30 mouse cellular contexts compared by ENCODE assay signal in the genomic region with DNA sequence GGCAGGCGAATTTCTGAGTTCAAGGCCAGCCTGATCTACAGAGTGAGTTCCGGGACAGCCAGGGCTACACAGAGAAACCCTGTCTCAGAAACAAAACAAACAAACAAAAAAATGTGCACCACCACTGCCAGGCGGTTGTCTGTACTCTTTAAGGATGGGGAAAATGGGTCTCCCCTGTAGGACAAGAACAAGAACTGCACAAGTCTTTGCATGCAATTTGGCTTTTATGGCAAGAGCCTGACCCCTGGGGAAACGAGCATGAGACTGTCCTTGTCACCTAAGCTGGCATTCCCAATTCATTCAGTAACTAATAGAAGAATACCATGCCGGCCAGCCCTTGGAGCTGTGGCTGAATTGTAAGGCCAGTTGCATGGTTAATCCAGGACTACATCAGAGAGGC. TPM values are rescaled to one million over a fixed set of nuclear protein-coding genes. Genes with fewer than 3 reads are reported as not detected.
DNase-seq lines count a peak whose midpoint lies in the region; ATAC-seq and TF ChIP-seq lines count a peak whose summit lies in the region.
"Had no signal": no experiment of that assay in that cellular context is flagged by ENCODE, and none has a peak within 500 bp of the region (broad histone marks: within the 10 kb centered on the region; RNA-seq: fewer than 3 reads in every experiment).

No protein-coding gene starts in this region.

- TF ChIP-seq CTCF in gastrocnemius, adult 2 months (IDR thresholded peaks at IDR 0.05): no peak

- H3K4me3 ChIP-seq in heart, embryonic 13.5 days: no peak overlapping the region
- no peak overlapping the region for H3K4me3 ChIP-seq in gastrocnemius, adult 2 months

- 0 out of 2 replicates have a peak overlapping the region, but pooled peaks have one; percentile 24 for H3K27ac ChIP-seq in heart, embryonic 13.5 days (replicated peaks)
- H3K27ac ChIP-seq in gastrocnemius, adult 2 months: no peak overlapping the region

- H3K9me3 ChIP-seq in heart, embryonic 13.5 days: no peaks in the 10 kb centered on the region
- H3K9me3 ChIP-seq: embryonic facial prominence, embryonic 12.5 days; forebrain, embryonic 13.5 days; heart, embryonic 10.5 days; heart, embryonic 15.5 days; hindbrain, embryonic 13.5 days; intestine, embryonic 15.5 days had no signal

- peaks cover 23% of the 10 kb centered on the region for H3K4me1 ChIP-seq in heart, embryonic 13.5 days

- no peak overlapping the region for H3K4me2 ChIP-seq in heart, embryonic 13.5 days

- H3K36me3 ChIP-seq in heart, embryonic 13.5 days: peaks cover 47% of the 10 kb centered on the region

- no peak for DNase-seq in heart, adult 8-10 months (ENCODE audit: low spot score)
- DNase-seq in testis, postnatal 10 days (ENCODE audit: low spot score): peak; percentile 36
- no peak for DNase-seq in testis, postnatal 14 days (ENCODE audit: low spot score)
- peak; percentile 61 for DNase-seq in R1 (ENCODE audit: low read depth, low spot score)
- DNase-seq in gastrocnemius, adult 2 months: no peak
- DNase-seq in adrenal gland, adult 8-10 months: no peak
- DNase-seq: adrenal gland, postnatal 10 days; B cell, adult 2 months; cerebellum, adult 2 months; cerebellum, postnatal 14 days; forebrain, postnatal 0 days; gastrocnemius, postnatal 36 days; heart, adult 11 months; heart, postnatal 14 days; kidney, adult 18-20 months had no signal

- intact Hi-C loops in gastrocnemius, adult 2 months (cut with DNase I): no loop called here

- H3K9ac ChIP-seq in heart, embryonic 13.5 days: no peak overlapping the region

- WGBS in heart, embryonic 13.5 days: 80% methylated on average over 5 of the region's 5 CpGs

- no peak for ATAC-seq in heart, embryonic 13.5 days (ENCODE audit: extremely low read depth, insufficient number of reproducible peaks, low FRiP score, low TSS enrichment)
- ATAC-seq: CD4-positive, CD25-positive, alpha-beta regulatory T cell, adult 4 months; forebrain, embryonic 13.5 days; forebrain, postnatal 0 days; hindbrain, postnatal 0 days; intestine, embryonic 15.5 days; Patski had no signal

- no peaks in the 10 kb centered on the region for H3K27me3 ChIP-seq in heart, embryonic 13.5 days (replicated peaks)
- H3K27me3 ChIP-seq: embryonic facial prominence, embryonic 12.5 days; forebrain, embryonic 13.5 days; heart, embryonic 15.5 days; hindbrain, embryonic 13.5 days; intestine, embryonic 15.5 days; Patski had no signal

RNA-seq across cellular contexts. Expression of gene Gpi1, which starts 5.5 kb away (rescaled TPM):
- 702 and 751 TPM in 2 replicates for polyA plus RNA-seq in heart, embryonic 13.5 days (2015; fragmentation: Nextera tagmentation; extraction: Ambion mirVana)
- 100 to 1,000 TPM; 550 to 601 (median 588) TPM for total RNA-seq in heart, adult 8-10 months (2022)
- 1,000 to 10,000 TPM in 1 of 2 experiments, 100 to 1,000 TPM in 1; 882 to 1,223 TPM for total RNA-seq in gastrocnemius, adult 2 months (2021)
- 100 to 1,000 TPM; 226 to 338 (median 277) TPM for total RNA-seq in adrenal gland, adult 8-10 months (2022)

RNA-seq across cellular contexts. Expression of gene Gm6096, which starts 15.2 kb away (rescaled TPM):
- polyA plus RNA-seq in heart, embryonic 13.5 days (2015; fragmentation: Nextera tagmentation; extraction: Ambion mirVana): 0.37 TPM in 1 of 2 replicates, not detected in the other
- total RNA-seq in heart, adult 8-10 months (2022): not detected
- total RNA-seq in gastrocnemius, adult 2 months (2021): not detected
- total RNA-seq in adrenal gland, adult 8-10 months (2022): not detected
- total RNA-seq: adrenal gland, postnatal 10 days; adrenal gland, postnatal 4 days; common myeloid progenitor, adult 5-6 weeks; forebrain, postnatal 0 days; gastrocnemius, adult 18-20 months; gastrocnemius, postnatal 36 days; heart, postnatal 14 days; hematopoietic stem cell, adult 5-6 weeks; hindbrain, postnatal 0 days had no signal
- polyA plus RNA-seq: brain, embryonic 14.5 days; cerebellum, adult 2 months; embryonic facial prominence, embryonic 12.5 days; forebrain, embryonic 13.5 days; forebrain, postnatal 0 days; heart, embryonic 10.5 days; hindbrain, embryonic 13.5 days; hindbrain, postnatal 0 days; intestine, embryonic 15.5 days had no signal

RNA-seq across cellular contexts. Expression of gene Pdcd2l, which starts 39.1 kb away (rescaled TPM):
- 53.3 and 53.8 TPM in 2 replicates for polyA plus RNA-seq in heart, embryonic 13.5 days (2015; fragmentation: Nextera tagmentation; extraction: Ambion mirVana)
- total RNA-seq in heart, adult 8-10 months (2022): 10 to 100 TPM; 19.2 to 21.2 (median 20.1) TPM
- total RNA-seq in gastrocnemius, adult 2 months (2021): 10 to 100 TPM; 13.8 to 19.2 TPM
- total RNA-seq in adrenal gland, adult 8-10 months (2022): 10 to 100 TPM; 25.7 to 30.3 (median 27.0) TPM

Comparison
In these comparisons a context has a peak if more than half of its experiments do, and no peak if none do; other contexts are left out.
1. DNase-seq: peak in testis, postnatal 10 days (single experiment) and R1 (single experiment); none in heart, adult 8-10 months (single experiment), testis, postnatal 14 days (single experiment), gastrocnemius, adult 2 months (single experiment) and adrenal gland, adult 8-10 months (single experiment).